Mouse (Mus musculus): ENCODE results near the gene Tmem181a. TPM values are rescaled to one million over a fixed set of nuclear protein-coding genes. Genes with fewer than 3 reads are reported as not detected.
A peak's percentile ranks its signal among the peaks of the same experiment; 100 is the strongest.
"Not testable (repeated sequence)": the region's sequence is repeated elsewhere in the genome, so short reads cannot be mapped to it uniquely, and the experiment has no call there.

Gene Tmem181a
- 23.0 and 23.7 TPM in 2 replicates for polyA plus RNA-seq (2014; fragmentation: Nextera tagmentation; extraction: Ambion mirVana)

DNA sequence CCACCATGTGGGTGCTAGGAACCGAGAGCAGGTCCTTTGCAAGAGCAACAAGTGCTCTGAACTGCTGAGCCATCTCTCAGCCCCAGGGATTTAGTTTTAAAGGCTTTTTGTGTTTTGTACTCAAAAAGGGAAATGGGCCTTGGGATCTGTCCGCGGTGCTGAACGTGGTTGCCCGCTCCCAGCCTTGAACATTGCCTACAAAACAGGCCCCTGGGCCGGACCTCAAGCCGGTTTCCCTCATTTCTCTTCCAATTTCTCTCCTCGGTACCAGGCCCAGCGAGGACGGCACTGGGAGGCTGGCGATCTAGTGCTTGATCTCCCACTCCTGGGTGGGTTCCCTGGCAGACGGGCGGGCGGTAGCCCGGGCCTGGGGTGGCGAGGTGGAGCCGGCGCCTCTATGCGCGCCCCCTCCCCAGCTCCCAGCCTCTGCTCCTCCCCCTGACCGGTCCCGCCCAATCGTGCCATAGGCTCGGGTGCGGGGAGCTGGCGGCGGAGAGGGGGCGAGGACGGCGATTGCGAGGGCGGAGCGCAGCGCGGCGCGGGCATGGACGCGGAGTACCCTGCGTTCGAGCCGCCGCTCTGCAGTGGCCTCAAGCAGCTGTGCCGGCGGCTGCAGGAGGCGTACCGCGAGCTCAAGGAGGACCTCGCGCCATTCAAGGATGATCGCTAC lies at the start of gene Tmem181a:
Tmem181a (plus strand) TSS at position 461 of the 670 bp plus-strand sequence.
- WGBS, result 2% methylated on average over 8 of the region's 51 CpGs
- H3K9me3 ChIP-seq (ENCODE audit: control insufficient read depth, low read length); H3K27ac ChIP-seq (ENCODE audit: low read depth); DNase-seq (ENCODE audit: low spot score); H3K4me3 ChIP-seq (ENCODE audit: low read depth, low read length); H3K9ac ChIP-seq (ENCODE audit: low read length); H3K27me3 ChIP-seq (replicated peaks; ENCODE audit: control insufficient read depth, insufficient read depth, low read length); H3K36me3 ChIP-seq (ENCODE audit: control insufficient read depth, insufficient read depth, low read length); H3K4me1 ChIP-seq (replicated peaks; ENCODE audit: control insufficient read depth, insufficient read depth, low read length): not testable (repeated sequence)
- H3K4me2 ChIP-seq (ENCODE audit: low read length), result peak within 1 kb of the TSS; percentile 20; the same call in 1 of the 2 replicates
- peak; percentile 55; the same call in 1 of the 2 replicates for ATAC-seq (replicated peaks; ENCODE audit: low FRiP score, low TSS enrichment, low read depth)

DNA sequence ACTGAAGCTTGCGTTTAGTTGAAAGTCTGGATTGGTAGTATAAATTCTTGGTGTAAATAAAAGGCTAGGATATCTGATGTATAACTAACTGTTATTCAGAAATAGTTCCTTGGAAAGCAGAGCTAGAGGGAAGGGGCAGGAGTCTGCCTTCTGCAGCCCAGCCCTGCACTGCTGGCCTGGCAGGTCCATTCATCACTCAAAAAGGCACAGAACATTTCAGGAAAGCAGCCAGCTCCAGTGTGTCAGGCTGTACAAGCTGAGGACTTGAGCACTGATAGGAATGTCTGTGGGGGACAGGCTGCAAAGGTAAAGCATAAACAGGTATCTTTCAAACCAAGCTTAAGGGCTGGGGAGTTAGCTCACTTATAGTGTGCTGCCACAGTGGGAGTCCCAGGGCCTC lies 44.9 kb upstream of the Tmem181a start:
- Histone ChIP-seq H3K27me3 (replicated peaks; ENCODE audit: control insufficient read depth, insufficient read depth, low read length) (no peaks in the 10 kb centered on the region), H3K36me3 (ENCODE audit: control insufficient read depth, insufficient read depth, low read length) (peaks cover 45% of the 10 kb centered on the region), H3K9me3 (ENCODE audit: control insufficient read depth, low read length) (no peaks in the 10 kb centered on the region), H3K4me3 (ENCODE audit: low read depth, low read length) (no peak overlapping the region), H3K4me2 (ENCODE audit: low read length) (no peak overlapping the region), H3K27ac (ENCODE audit: low read depth) (no peak overlapping the region), H3K4me1 (replicated peaks; ENCODE audit: control insufficient read depth, insufficient read depth, low read length) (no peaks in the 10 kb centered on the region), H3K9ac (ENCODE audit: low read length) (no peak overlapping the region)
- 82% methylated on average over 1 of the region's 1 CpGs for WGBS
- ATAC-seq (replicated peaks; ENCODE audit: low FRiP score, low TSS enrichment, low read depth) (no peak), DNase-seq (ENCODE audit: low spot score) (no peak)

- Histone ChIP-seq H3K9ac (ENCODE audit: low read length) (no peak overlapping the region), H3K27me3 (replicated peaks; ENCODE audit: control insufficient read depth, insufficient read depth, low read length) (no peaks in the 10 kb centered on the region), H3K4me3 (ENCODE audit: low read depth, low read length) (no peak overlapping the region), H3K4me2 (ENCODE audit: low read length) (no peak overlapping the region), H3K27ac (ENCODE audit: low read depth) (no peak overlapping the region), H3K4me1 (replicated peaks; ENCODE audit: control insufficient read depth, insufficient read depth, low read length) (no peaks in the 10 kb centered on the region), H3K9me3 (ENCODE audit: control insufficient read depth, low read length) (no peaks in the 10 kb centered on the region), H3K36me3 (ENCODE audit: control insufficient read depth, insufficient read depth, low read length) (peaks cover 35% of the 10 kb centered on the region)
- 87% methylated on average over 4 of the region's 4 CpGs for WGBS
- ATAC-seq (replicated peaks; ENCODE audit: low FRiP score, low TSS enrichment, low read depth), result no peak
- no peak for DNase-seq (ENCODE audit: low spot score)
Measured at GRCm38 (mm10) chr17:6215640-6216039, 41.0 kb upstream of the Tmem181a start.

DNA sequence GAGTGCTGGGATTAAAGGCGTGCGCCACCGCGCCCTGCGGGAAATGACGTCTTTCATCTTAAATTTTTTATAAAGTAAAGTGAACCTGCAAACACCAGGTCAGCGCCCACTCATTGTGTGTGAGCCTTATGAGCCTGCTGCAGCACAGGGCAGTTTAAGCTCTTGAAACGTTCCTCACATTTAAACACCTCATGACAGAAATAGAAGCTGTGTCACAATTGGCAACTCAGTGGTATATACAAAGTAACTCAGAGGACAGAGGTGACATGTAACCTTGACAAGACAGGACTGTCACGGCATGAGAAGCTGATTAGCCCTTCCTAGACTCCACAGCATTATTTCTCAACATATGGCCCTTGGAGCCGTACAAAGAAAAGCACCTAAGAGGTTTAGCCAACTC lies 40.1 kb upstream of the Tmem181a start:
- no peak overlapping the region for H3K4me3 ChIP-seq (ENCODE audit: low read depth, low read length)
- WGBS, result 94% methylated on average over 10 of the region's 10 CpGs
- DNase-seq (ENCODE audit: low spot score) (no peak), ATAC-seq (replicated peaks; ENCODE audit: low FRiP score, low TSS enrichment, low read depth) (no peak)
- H3K4me1 ChIP-seq (replicated peaks; ENCODE audit: control insufficient read depth, insufficient read depth, low read length), result no peaks in the 10 kb centered on the region
- no peak overlapping the region for H3K9ac ChIP-seq (ENCODE audit: low read length)
- no peaks in the 10 kb centered on the region for H3K9me3 ChIP-seq (ENCODE audit: control insufficient read depth, low read length)
- H3K4me2 ChIP-seq (ENCODE audit: low read length), result no peak overlapping the region
- H3K27me3 ChIP-seq (replicated peaks; ENCODE audit: control insufficient read depth, insufficient read depth, low read length), result no peaks in the 10 kb centered on the region
- peaks cover 35% of the 10 kb centered on the region for H3K36me3 ChIP-seq (ENCODE audit: control insufficient read depth, insufficient read depth, low read length)
- no peak overlapping the region for H3K27ac ChIP-seq (ENCODE audit: low read depth)

GRCm38 (mm10) chr17:6232633-6233032 lies 24.0 kb upstream of the Tmem181a start:
- not testable (repeated sequence) for H3K27ac ChIP-seq (ENCODE audit: low read depth); H3K4me2 ChIP-seq (ENCODE audit: low read length); H3K36me3 ChIP-seq (ENCODE audit: control insufficient read depth, insufficient read depth, low read length); H3K4me1 ChIP-seq (replicated peaks; ENCODE audit: control insufficient read depth, insufficient read depth, low read length); H3K9ac ChIP-seq (ENCODE audit: low read length); H3K27me3 ChIP-seq (replicated peaks; ENCODE audit: control insufficient read depth, insufficient read depth, low read length); ATAC-seq (replicated peaks; ENCODE audit: low FRiP score, low TSS enrichment, low read depth); H3K4me3 ChIP-seq (ENCODE audit: low read depth, low read length); DNase-seq (ENCODE audit: low spot score); H3K9me3 ChIP-seq (ENCODE audit: control insufficient read depth, low read length)
- no CpG with 5 or more reads among the region's 7 CpGs for WGBS

GRCm38 (mm10) chr17:6251298-6251697 lies 5.4 kb upstream of the Tmem181a start:
- H3K36me3 ChIP-seq (ENCODE audit: control insufficient read depth, insufficient read depth, low read length); H3K4me3 ChIP-seq (ENCODE audit: low read depth, low read length); H3K9me3 ChIP-seq (ENCODE audit: control insufficient read depth, low read length); H3K27ac ChIP-seq (ENCODE audit: low read depth); H3K9ac ChIP-seq (ENCODE audit: low read length); H3K4me2 ChIP-seq (ENCODE audit: low read length); DNase-seq (ENCODE audit: low spot score); H3K27me3 ChIP-seq (replicated peaks; ENCODE audit: control insufficient read depth, insufficient read depth, low read length); ATAC-seq (replicated peaks; ENCODE audit: low FRiP score, low TSS enrichment, low read depth); H3K4me1 ChIP-seq (replicated peaks; ENCODE audit: control insufficient read depth, insufficient read depth, low read length): not testable (repeated sequence)
- WGBS, result 100% methylated on average over 1 of the region's 1 CpGs

- peak overlapping the region; percentile 20; the same call in 1 of the 2 replicates for H3K4me2 ChIP-seq (ENCODE audit: low read length)
- not testable (repeated sequence) for H3K9ac ChIP-seq (ENCODE audit: low read length); H3K27me3 ChIP-seq (replicated peaks; ENCODE audit: control insufficient read depth, insufficient read depth, low read length); H3K9me3 ChIP-seq (ENCODE audit: control insufficient read depth, low read length); H3K36me3 ChIP-seq (ENCODE audit: control insufficient read depth, insufficient read depth, low read length); ATAC-seq (replicated peaks; ENCODE audit: low FRiP score, low TSS enrichment, low read depth); H3K4me1 ChIP-seq (replicated peaks; ENCODE audit: control insufficient read depth, insufficient read depth, low read length); DNase-seq (ENCODE audit: low spot score); H3K4me3 ChIP-seq (ENCODE audit: low read depth, low read length); H3K27ac ChIP-seq (ENCODE audit: low read depth)
- WGBS, result 4% methylated on average over 7 of the region's 20 CpGs
Measured at GRCm38 (mm10) chr17:6257070-6257456, 403 bp downstream of the Tmem181a start.

- under 1% methylated on average over 55 of the region's 84 CpGs for WGBS
- H3K4me1 ChIP-seq (replicated peaks; ENCODE audit: control insufficient read depth, insufficient read depth, low read length); H3K27me3 ChIP-seq (replicated peaks; ENCODE audit: control insufficient read depth, insufficient read depth, low read length); H3K27ac ChIP-seq (ENCODE audit: low read depth); H3K36me3 ChIP-seq (ENCODE audit: control insufficient read depth, insufficient read depth, low read length); H3K9me3 ChIP-seq (ENCODE audit: control insufficient read depth, low read length): not testable (repeated sequence)
- H3K4me3 ChIP-seq (ENCODE audit: low read depth, low read length), result peak overlapping the region; percentile 41
- DNase-seq (ENCODE audit: low spot score), result peak; percentile 73
- peak; percentile 84 for ATAC-seq (replicated peaks; ENCODE audit: low FRiP score, low TSS enrichment, low read depth)
- H3K9ac ChIP-seq (ENCODE audit: low read length), result peak overlapping the region; percentile 52
- H3K4me2 ChIP-seq (ENCODE audit: low read length), result peak overlapping the region; percentile 53
Measured at GRCm38 (mm10) chr17:6269876-6270831, 13.5 kb downstream of the Tmem181a start.
